Mouse (Mus musculus) lung, embryonic 15.5 days (tissue): ENCODE data around the gene Cenpc1. TPM values are rescaled to one million over a fixed set of nuclear protein-coding genes. Genes with fewer than 3 reads are reported as not detected.

ENCODE experiments used
- ATAC-seq: fragments of 200-750 bp; cut with Nextera tagmentation; 2 replicates; pipeline ENCODE4 v1.8.0; 2017; ENCODE audit warnings: moderate number of reproducible peaks, borderline replicate concordance; ENCODE audit not compliant: low FRiP score, low TSS enrichment; ENCODE audit errors: extremely low read depth
- H3K27ac ChIP-seq: fragments of 300-500 bp; sonication (generic); 2 replicates; pipeline ENCODE4 v1.5.1; 2015; ENCODE audit warnings: moderate library complexity, mild to moderate bottlenecking, inconsistent platforms
- H3K27me3 ChIP-seq: fragments of 300-500 bp; sonication (generic); 2 replicates; pipeline ENCODE4 v1.6.1; 2015; ENCODE audit warnings: inconsistent platforms
- H3K36me3 ChIP-seq: fragments of 300-500 bp; sonication (generic); 2 replicates; pipeline ENCODE4 v1.6.1; 2015; ENCODE audit warnings: inconsistent platforms
- H3K4me1 ChIP-seq: fragments of 300-500 bp; sonication (generic); 2 replicates; pipeline ENCODE4 v1.6.1; 2015; ENCODE audit warnings: inconsistent platforms
- H3K4me2 ChIP-seq: fragments of 300-500 bp; sonication (generic); 2 replicates; pipeline ENCODE4 v1.6.1; 2015; ENCODE audit warnings: inconsistent platforms, mild to moderate bottlenecking, moderate library complexity
- H3K4me3 ChIP-seq: fragments of 300-500 bp; sonication (generic); 2 replicates; pipeline ENCODE4 v1.5.1; 2015; ENCODE audit warnings: mild to moderate bottlenecking, inconsistent platforms
- H3K9ac ChIP-seq: fragments of 300-500 bp; sonication (generic); 2 replicates; pipeline ENCODE4 v1.6.1; 2015; ENCODE audit warnings: inconsistent platforms
- H3K9me3 ChIP-seq: fragments of 300-500 bp; sonication (generic); 2 replicates; pipeline ENCODE4 v1.6.1; 2016; ENCODE audit warnings: inconsistent platforms
- WGBS: fragments of 180-500 bp; shearing (Covaris S2); methylation state at CpG from one replicate; pipeline ENCODE4 v1.1.7; 2015; 5-methylcytosine and 5-hydroxymethylcytosine counted together
- polyA plus RNA-seq: library from polyadenylated mRNA; unstranded; fragments of >200 nt; fragmentation: Nextera tagmentation; extraction: Ambion mirVana; gene quantifications from 2 replicates; pipeline ENCODE4 v1.2.1, GENCODE M21; 2015

Cenpc1 gene
- polyA plus RNA-seq, 1 experiment from 2014 or later, result 38.5 TPM

DNA sequence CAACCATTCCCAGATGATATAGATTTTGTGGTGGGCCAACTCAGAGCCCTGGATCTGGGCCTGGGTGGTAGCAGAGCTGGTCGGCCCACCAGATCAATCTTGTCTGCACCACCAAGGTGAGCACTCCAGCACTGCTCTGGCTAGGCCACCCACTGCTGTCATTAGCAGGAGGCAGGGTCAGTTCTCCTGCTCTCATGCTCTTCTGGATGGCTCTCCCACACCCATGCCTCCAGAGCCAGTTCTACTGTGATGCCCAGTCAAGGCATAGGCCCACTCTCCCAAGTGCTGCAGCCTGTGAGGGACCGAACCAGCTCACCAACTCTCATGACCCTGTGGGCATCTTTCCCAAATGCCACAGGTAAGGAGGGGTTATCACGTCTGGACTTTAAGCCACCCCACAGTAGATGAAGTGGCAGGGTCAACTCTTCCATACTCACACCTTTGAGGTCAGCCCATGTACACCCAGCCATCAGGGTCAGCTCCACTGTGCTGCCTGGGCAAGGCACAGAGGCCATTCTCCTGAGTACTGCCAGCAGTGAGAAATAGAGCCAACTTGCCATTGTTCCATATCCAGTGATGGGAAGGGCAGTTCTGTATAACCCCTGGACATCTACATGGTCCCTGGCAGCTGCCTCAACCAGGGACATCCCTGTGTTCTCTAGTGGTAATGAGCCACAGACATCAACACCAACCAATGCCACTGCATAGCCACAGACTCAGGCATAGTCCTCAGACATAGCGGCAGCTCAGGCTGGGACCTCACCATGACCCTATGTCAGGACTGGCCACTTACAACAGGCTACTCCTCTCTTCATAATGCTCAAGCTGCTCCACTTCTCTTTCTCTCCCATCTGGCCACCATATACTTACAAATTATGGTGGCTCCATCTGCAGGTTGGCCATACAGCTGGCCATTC lies 72.3 kb downstream of the Cenpc1 start:
- Histone ChIP-seq H3K27ac (no peak overlapping the region), H3K4me2 (no peak overlapping the region), H3K9ac (no peak overlapping the region), H3K27me3 (no peaks in the 10 kb centered on the region), H3K4me1 (no peaks in the 10 kb centered on the region), H3K36me3 (no peaks in the 10 kb centered on the region), H3K4me3 (no peak overlapping the region), H3K9me3 (no peaks in the 10 kb centered on the region)
- peak; percentile 57 for ATAC-seq
- 74% methylated on average over 4 of the region's 4 CpGs for whole genome bisulfite sequencing

DNA sequence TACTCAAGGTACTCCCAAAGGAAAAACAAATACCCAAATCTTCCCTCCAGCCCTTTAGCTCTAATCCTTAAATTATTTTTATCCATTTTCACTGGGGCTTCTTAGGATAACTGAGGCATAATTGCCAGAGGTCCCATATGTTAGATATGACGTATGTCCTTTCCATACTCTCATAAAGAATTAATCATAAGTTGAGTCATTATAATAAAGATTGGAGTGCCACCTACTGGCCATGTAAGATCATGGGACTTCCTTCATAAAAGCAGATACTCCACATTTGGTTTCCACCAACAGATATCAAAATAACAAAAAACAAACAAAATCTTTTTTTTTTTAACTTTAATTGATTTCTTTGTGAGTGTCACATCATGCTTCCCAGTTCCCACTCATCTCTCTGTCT lies 73.3 kb downstream of the Cenpc1 start:
- Histone ChIP-seq H3K9me3 (no peaks in the 10 kb centered on the region), H3K4me1 (no peaks in the 10 kb centered on the region), H3K27me3 (no peaks in the 10 kb centered on the region), H3K4me3 (no peak overlapping the region), H3K4me2 (no peak overlapping the region), H3K27ac (no peak overlapping the region), H3K9ac (no peak overlapping the region), H3K36me3 (no peaks in the 10 kb centered on the region)
- no peak for ATAC-seq
- 18% methylated on average over 1 of the region's 1 CpGs for WGBS

GRCm38 (mm10) chr5:85987516-85987863 lies 77.9 kb downstream of the Cenpc1 start:
- no peak for ATAC-seq
- Histone ChIP-seq H3K27me3 (no peaks in the 10 kb centered on the region), H3K36me3 (no peaks in the 10 kb centered on the region), H3K27ac (no peak overlapping the region), H3K4me1 (no peaks in the 10 kb centered on the region), H3K9ac (no peak overlapping the region), H3K9me3 (no peaks in the 10 kb centered on the region), H3K4me3 (no peak overlapping the region), H3K4me2 (no peak overlapping the region)
- 78% methylated on average over 2 of the region's 2 CpGs for WGBS

DNA sequence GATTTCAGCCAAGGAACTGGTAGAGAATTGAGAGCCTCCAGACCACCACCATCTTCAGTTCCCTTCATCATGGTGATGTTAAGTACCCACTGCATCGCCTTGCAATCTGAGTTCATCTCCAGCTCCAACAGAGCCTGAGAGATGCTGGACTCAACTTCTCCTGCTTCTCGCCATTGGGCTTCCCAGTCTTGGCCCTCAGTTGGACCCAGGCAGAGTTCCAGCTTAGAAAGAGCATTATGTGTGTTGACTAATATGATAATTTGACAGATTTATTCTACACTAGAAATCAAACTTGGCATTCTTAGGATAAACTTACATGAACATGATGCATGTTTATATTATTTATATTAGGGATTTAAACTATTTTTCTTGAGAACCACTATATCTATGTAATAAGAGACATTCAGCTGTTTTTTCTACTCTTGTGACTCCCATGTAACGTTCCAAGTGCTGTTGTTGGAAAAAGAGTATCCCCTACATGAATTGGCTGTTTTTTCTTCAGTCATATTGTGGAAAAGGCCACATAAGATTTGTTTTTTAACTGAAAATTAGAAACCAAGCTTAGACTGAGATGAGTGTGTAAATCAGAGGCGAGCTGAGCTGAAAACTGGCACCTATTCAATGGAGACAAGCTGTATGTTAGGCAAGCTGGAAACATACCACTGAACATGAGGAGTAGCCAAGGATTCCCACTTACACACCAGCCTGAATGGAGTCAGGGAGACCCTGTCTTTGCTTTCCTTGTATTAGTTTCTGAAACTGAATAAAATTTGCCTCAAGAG lies 78.5 kb downstream of the Cenpc1 start:
- peak; percentile 69; the same call in 1 of the 2 replicates for ATAC-seq
- H3K9ac ChIP-seq, result no peak overlapping the region
- H3K9me3 ChIP-seq, result no peaks in the 10 kb centered on the region
- no peak overlapping the region for H3K4me2 ChIP-seq
- no peaks in the 10 kb centered on the region for H3K4me1 ChIP-seq
- H3K4me3 ChIP-seq, result no peak overlapping the region
- H3K27ac ChIP-seq, result no peak overlapping the region
- H3K36me3 ChIP-seq, result no peaks in the 10 kb centered on the region
- 50% methylated on average over 4 of the region's 4 CpGs for WGBS
- H3K27me3 ChIP-seq, result no peaks in the 10 kb centered on the region

DNA sequence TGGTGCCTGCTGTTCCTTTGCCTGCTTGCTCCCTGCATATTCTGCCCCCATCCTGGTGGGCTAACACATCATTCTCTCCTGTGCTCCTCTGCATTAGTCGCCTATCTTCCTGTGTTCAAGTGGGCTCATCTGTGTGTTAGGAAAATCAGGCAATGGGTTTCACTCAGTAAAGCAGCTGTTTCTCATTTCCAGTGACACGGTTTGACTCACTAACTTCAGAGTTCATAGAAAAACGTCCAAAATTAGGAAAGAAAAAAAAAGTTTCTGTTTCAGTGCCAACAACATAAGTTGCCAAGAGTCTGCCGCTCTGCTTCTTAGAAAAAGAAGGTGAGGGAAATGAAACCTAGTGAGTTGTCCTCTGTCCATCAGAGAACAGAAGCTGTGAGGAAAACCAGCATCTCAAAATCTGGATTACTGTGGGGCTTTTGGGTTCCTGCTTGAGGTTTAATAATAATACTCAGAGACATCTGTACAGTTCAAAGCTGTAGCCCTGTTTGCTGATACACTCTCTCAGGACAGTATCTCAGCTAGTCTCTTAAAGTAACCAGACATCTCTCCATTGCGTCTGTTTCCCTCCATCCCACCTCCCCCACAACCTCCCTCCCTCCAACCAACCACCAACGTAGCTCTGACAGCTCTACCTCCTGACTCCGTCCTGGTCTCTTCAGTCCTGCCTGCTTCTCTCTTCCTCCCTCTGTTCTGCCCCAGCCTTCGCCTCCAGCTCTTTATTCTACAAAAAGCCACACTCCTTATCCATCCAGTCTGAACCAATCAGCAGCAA lies 87.5 kb downstream of the Cenpc1 start:
- ATAC-seq, result peak; percentile 59; the same call in 1 of the 2 replicates
- WGBS, result 48% methylated on average over 8 of the region's 8 CpGs

GRCm38 (mm10) chr5:85962791-85963190 lies 102.6 kb downstream of the Cenpc1 start:
- no peak for ATAC-seq
- WGBS, result 83% methylated on average over 7 of the region's 7 CpGs
- H3K4me3 ChIP-seq, result no peak overlapping the region
- H3K27ac ChIP-seq, result no peak overlapping the region
- no peak overlapping the region for H3K9ac ChIP-seq
- no peaks in the 10 kb centered on the region for H3K9me3 ChIP-seq
- H3K4me2 ChIP-seq, result no peak overlapping the region
- H3K4me1 ChIP-seq, result no peaks in the 10 kb centered on the region
- no peaks in the 10 kb centered on the region for H3K27me3 ChIP-seq
- no peaks in the 10 kb centered on the region for H3K36me3 ChIP-seq

More for the DNA sequence above, 87.5 kb downstream of the Cenpc1 start:
- H3K4me3 ChIP-seq, result no peak overlapping the region
- no peak overlapping the region for H3K27ac ChIP-seq
- H3K27me3 ChIP-seq, result no peaks in the 10 kb centered on the region
- no peaks in the 10 kb centered on the region for H3K9me3 ChIP-seq
- H3K36me3 ChIP-seq, result no peaks in the 10 kb centered on the region
- H3K9ac ChIP-seq, result no peak overlapping the region
- no peak overlapping the region for H3K4me2 ChIP-seq
- no peaks in the 10 kb centered on the region for H3K4me1 ChIP-seq

Other genes starting within 250 kb of the Cenpc1 start
- 0.45 and 1.4 TPM in 2 replicates for gene Stap1, start 6.2 kb upstream of the Cenpc1 start, polyA plus RNA-seq
- 10.2 and 11.4 TPM in 2 replicates for gene Uba6, start 107.2 kb upstream of the Cenpc1 start, polyA plus RNA-seq
- gene Gnrhr, start 132.3 kb upstream of the Cenpc1 start, polyA plus RNA-seq, result 0.06 TPM in 1 of 2 replicates, not detected in the other
- gene Tmprss11c, start 223.7 kb upstream of the Cenpc1 start, polyA plus RNA-seq, result not detected in 2 replicates